Mouse (Mus musculus) T-helper 2 cell (primary cell): ENCODE data around the gene Olfr459.

Experiments
- in situ Hi-C: fragments of 300-600 bp; cut with MboI, MseI; formaldehyde crosslinking; loops from one replicate; pipeline ENCODE4 v1.15.1; 2025; ENCODE audit warnings: high pct_unique_total_duplicates

The Olfr459 gene

GRCm38 (mm10) chr6:41775077-41775476, at the start of gene Olfr459:
Gene Olfr459 (minus strand): TSS chr6:41775177.
- in situ Hi-C loops: no loop called here

DNA sequence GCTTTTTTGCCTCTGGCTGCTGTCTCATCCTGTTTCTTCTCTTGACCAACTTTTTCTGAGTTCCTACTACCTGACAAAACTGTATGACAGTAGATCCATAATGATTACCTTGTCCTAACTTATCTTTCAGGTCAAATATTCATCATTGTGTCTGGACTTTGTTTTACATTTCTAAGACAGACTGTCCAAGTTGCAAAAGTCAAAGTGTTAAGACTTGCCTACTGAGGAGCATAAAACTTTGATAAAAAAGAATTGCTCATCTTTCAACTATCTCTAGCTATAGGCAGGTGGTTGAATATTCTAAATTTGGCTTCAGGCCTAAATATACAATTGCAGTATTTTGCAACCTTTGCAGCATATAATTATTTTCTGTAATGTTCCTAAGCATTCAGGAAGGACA, 49.1 kb upstream of the Olfr459 start:
- in situ Hi-C loops: no loop called here

DNA sequence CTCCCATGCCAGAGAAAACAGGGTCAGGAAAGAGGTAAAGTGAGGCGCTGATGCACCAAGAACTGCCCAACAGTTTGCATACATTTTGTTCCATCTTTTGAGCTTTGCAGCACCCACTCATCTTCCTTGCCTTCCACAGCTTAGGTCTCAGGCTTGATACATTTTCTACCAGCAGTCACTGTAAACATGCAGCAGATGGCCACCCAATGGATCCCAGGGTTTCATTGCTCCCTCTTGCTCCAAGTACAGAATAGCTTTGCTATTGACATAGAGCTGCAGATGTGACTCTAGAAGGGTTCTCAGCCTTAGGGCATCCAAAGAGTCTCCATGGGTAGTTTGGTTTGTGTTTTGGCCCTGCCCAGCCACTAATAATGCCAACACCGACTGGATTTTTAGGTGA, 11.7 kb upstream of the Olfr459 start:
- in situ Hi-C loops: no loop called here

- in situ Hi-C loops: no loop called here
Measured at GRCm38 (mm10) chr6:41775721-41776120, 744 bp upstream of the Olfr459 start.

GRCm38 (mm10) chr6:41769872-41770271, 5.1 kb downstream of the Olfr459 start:
- in situ Hi-C loops: loop anchor here (25.0 kb wide), 2 partner anchors 417 to 817 kb away; partner anchors contain the start of gene Tcaf3

DNA sequence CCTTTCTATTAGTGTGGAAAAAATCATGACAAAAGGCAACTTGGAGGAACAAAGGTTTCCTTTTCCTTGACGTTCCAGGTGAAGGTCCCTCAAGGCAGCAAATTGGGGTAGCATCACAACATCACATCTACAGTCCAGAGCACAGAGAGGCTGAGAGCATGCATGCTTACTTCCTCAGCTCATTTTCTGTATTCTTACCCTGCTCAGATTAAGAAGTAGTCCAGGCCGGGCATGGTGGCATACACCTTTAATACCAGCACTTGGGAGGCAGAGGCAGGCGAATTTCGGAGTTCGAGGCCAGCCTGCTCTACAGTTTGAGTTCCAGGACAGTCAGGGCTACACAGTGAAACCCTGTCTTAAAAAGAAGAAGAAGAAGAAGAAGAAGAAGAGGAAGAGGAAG, 10.7 kb downstream of the Olfr459 start:
- in situ Hi-C loops: loop anchor here (25.0 kb wide), 2 partner anchors 423 to 823 kb away; partner anchors contain the start of gene Tcaf3

DNA sequence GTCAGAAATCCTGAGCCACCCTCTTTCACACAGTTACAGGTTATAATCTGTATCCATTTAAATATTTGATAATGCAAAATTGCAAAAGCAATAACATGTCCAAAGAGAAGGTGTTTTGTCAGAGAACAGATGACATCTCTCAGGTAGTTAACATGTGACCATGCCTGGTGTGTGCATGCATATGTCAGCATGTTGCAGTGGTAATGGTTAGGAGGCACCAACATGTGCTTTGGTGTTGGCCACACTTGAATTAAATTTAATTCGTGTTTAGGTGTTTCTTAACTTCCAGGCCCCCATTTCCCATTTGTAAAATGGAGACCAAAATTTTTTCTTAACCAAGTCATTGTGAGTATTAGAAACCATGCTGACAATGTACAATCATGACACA, 12.6 kb downstream of the Olfr459 start:
- in situ Hi-C loops: loop anchor here (25.0 kb wide), 2 partner anchors 425 to 825 kb away; partner anchors contain the start of gene Tcaf3

DNA sequence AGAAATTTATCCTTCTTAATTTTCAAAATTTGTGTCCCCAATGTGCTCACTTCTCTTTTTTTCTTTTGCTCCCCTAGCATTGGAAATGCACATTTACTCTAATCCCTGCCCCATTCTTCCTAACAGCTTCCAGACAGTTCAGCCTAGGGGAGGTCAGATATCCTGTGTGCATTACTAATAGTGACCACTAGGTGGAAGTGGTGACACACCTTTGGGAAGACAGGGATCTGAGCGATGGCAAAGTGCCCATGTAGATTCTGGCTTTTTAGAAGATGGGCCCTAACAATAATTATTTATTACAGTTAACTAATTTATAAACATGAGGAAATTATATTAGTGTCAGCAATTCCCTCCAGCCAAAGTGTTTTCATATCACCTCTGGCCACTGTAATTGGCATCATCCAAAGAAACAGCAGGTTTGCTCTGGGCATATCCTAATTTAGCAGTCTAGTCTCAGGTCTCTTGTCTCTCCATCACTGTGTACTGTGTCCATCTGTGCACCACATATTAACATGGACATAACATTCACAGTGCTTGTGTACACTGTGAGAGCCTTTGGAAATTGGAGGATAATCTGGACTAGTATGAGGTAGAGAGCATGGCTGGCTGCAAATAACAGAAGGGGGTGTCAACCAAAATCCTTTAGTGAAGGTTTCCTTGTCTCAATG, 13.1 kb downstream of the Olfr459 start:
- in situ Hi-C loops: loop anchor here (25.0 kb wide), 2 partner anchors 425 to 825 kb away; partner anchors contain the start of gene Tcaf3

GRCm38 (mm10) chr6:41759618-41760017, 15.4 kb downstream of the Olfr459 start:
- in situ Hi-C loops: loop anchor here (25.0 kb wide), 2 partner anchors 428 to 828 kb away; partner anchors contain the start of gene Tcaf3

- in situ Hi-C loops: loop anchor here (25.0 kb wide), 2 partner anchors 429 to 829 kb away; partner anchors contain the start of gene Tcaf3
Measured at GRCm38 (mm10) chr6:41758421-41758820, 16.6 kb downstream of the Olfr459 start.

DNA sequence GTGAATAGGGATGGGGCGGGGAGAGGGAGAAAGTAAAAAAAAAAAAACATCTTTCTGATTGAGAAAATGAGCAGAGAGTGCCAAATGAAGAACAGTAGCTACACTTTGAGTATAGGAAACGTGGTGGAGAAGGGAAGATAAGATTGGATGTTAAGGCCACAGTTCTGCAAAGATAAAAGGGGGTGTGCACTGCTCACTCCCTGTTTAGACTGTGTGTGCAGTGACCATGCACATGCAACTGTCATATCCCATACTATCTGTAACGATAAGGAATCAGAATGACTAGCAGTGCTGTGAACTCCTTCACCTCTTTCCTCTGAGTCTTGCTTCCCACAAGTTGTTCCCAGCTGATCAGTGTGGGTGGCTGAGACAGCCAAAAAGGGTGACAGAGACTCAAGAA, 17.8 kb downstream of the Olfr459 start:
- in situ Hi-C loops: loop anchor here (25.0 kb wide), 2 partner anchors 430 to 830 kb away; partner anchors contain the start of gene Tcaf3

DNA sequence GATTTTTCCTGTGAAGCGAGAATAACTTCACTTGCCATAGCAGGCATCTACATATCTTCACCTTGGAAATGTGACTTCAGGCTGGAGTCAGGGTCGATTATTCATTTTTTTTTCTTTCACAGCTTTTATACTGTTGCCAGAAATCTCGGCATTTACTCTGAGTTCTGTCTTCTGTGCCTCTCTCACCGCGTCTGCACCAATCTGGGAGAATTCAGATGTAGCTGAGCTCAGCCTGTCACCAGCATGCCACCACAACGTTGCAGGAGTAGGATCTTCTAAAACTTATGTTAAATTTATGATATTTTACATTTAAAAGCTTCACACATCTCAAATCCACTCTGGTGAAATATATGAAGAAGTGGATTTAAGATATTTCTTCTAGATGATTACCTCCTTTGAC, 20.4 kb downstream of the Olfr459 start:
- in situ Hi-C loops: loop anchor here (25.0 kb wide), 2 partner anchors 433 to 833 kb away; partner anchors contain the start of gene Tcaf3

- in situ Hi-C loops: no loop called here
Measured at GRCm38 (mm10) chr6:41744664-41745392, 30.1 kb downstream of the Olfr459 start.

GRCm38 (mm10) chr6:41741101-41741500, 33.9 kb downstream of the Olfr459 start:
- in situ Hi-C loops: no loop called here

DNA sequence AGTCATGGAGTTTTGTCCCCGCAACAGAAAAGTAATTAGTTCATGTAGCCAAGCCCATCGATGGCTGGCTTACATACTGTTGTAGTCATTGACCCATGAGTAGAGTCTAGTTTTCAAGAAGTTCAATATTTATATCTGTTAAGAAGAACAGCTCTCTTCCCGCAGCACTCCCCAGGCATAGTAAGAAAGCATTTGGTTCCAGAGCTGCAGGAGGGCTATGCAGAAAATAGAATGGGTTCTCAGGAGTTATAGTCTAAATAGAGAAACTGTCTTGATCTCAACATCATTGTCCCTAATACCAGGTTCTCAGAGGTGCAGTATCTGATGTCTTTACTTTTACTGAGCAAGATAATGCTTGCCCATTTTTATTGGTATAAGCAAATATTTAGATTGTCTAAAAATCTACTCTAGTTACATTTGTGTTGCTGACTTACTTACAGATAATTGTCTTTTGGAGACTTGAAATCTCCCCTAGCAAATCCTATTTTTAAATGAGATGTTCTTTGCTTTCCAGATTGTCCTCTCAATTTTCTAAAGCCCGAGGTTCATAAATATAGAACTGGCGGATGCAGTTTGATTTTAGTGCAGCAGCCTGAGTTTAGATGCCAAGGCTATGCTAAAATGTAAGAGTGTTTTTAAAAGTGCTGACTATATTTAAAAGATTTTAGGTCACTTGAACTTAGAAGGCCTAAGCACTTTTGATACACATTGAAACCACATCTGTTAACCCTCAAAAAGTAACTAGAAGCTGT, 40.1 kb downstream of the Olfr459 start:
- in situ Hi-C loops: no loop called here

DNA sequence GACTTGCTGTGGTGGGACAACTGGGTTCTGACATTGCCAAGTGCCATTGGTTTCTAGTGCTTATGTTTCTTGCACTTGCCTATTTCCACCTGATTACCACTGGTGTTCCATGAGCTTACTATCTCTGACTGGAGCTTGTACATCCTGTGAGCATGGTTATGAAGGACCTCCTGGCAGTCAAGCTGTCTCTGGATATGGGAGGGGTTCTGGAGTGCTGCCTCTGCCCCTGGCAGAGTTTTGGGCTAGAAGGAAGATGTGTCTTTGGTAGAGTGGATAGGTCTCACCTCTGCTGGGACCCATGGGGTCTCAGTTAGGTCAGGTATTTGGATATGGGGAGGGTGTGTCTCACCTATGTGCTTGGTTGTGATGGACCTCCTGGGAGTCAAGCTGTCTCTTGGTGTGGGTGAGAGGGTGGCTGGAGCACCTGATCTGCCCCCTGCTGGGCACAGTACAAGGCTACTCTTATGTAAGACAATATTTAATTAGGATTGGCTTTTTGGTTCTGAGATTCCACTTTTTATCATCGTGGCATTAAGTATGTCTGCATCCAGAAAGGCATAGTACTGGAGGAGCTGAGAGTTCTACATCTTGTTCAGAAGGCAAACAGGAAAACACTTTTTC, 46.9 kb downstream of the Olfr459 start:
- in situ Hi-C loops: no loop called here

DNA sequence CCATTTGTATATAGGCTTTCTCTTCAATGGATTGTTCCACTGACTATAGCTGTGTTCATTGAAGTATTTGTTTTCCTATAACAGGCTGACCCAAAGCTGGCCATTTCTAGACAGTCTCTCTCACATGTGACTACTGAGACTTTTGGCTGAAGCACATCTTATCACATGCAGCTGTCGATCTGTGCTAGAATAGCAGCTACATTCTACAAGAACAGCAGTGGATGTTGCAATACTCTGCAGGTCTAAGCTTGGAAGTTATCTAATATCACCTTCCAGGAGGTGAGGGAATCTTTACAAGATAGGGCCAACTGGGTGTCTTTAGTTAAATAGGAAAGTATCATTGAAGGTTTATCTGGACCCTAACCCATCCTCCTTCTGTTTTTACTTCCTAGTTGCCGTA, 53.5 kb downstream of the Olfr459 start:
- in situ Hi-C loops: no loop called here
